Mouse (Mus musculus): ENCODE data around the gene Ccdc181.

DNA sequence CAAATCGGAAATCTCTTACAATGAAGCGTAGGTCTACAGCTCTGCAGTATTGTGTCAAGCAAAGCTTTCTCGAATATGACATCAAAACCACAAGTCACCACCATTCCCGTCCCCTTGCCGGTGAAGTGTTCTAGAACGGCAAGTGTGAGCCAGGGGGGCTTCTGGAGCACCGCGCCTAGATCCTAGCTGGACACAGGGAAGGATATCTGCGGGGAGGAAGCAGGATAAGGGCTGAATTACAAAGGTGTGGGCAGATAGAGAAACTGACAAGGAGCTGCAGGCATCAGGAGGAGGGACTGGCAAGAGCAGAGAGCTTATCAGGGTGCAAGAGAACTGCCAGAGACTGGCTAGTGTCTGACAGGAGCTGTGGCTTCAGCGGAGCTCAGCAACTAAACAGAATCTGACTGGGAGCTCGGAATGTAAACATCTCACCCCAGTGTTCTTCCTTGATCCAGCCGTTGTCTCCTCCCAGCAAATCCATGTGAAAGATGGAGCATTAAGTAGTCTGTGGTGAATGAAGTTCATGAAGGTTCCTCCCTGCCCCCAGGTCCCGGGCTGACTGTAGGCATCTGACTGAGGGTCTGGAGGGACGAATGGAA, 44.3 kb downstream of the Ccdc181 start:
- TF ChIP-seq CTCF (IDR thresholded peaks at IDR 0.05; ENCODE audit: low read depth, low read length) (no peak), POLR2A (IDR thresholded peaks at IDR 0.05; ENCODE audit: extremely low read depth, insufficient read depth, low read length) (no peak)
